Mouse (Mus musculus) hindbrain, postnatal 0 days (tissue): Measurements from ENCODE around the gene Ints1. TPM values are rescaled to one million over a fixed set of nuclear protein-coding genes. Genes with fewer than 3 reads are reported as not detected.

ENCODE experiments used
- ATAC-seq: fragments of 200-750 bp; cut with Nextera tagmentation; 2 replicates; pipeline ENCODE4 v1.8.0; 2017; ENCODE audit warnings: mild to moderate bottlenecking, moderate TSS enrichment, moderate library complexity
- DNase-seq: peaks from one replicate; pipeline ENCODE4 v3.0.0-alpha.2; 2015; ENCODE audit warnings: low spot score
- H3K27ac ChIP-seq: fragments of 300-500 bp; sonication (generic); 2 replicates; pipeline ENCODE4 v1.5.1; 2014; ENCODE audit warnings: mild to moderate bottlenecking
- H3K27me3 ChIP-seq: fragments of 300-500 bp; sonication (generic); 2 replicates; pipeline ENCODE4 v1.6.1; 2014; ENCODE audit warnings: low read length, mixed read lengths; ENCODE audit not compliant: insufficient read depth
- H3K36me3 ChIP-seq: fragments of 300-500 bp; sonication (generic); 2 replicates; pipeline ENCODE4 v1.6.1; 2014; ENCODE audit warnings: low read length, mixed read lengths; ENCODE audit not compliant: insufficient read depth
- H3K4me1 ChIP-seq: fragments of 300-500 bp; sonication (generic); 2 replicates; pipeline ENCODE4 v1.6.1; 2014; ENCODE audit warnings: antibody characterized with exemption, low read length, mixed read lengths; ENCODE audit not compliant: insufficient read depth
- H3K4me2 ChIP-seq: fragments of 300-500 bp; sonication (generic); 2 replicates; pipeline ENCODE4 v1.6.1; 2014; ENCODE audit warnings: low read depth, mild to moderate bottlenecking, low read length, moderate library complexity, mixed read lengths
- H3K4me3 ChIP-seq: fragments of 300-500 bp; sonication (generic); 2 replicates; pipeline ENCODE4 v1.5.1; 2014; ENCODE audit warnings: low read length
- H3K9ac ChIP-seq: fragments of 300-500 bp; sonication (generic); replicated peaks from 2 replicates; pipeline ENCODE4 v1.6.1; 2014; ENCODE audit warnings: mild to moderate bottlenecking, low read length, moderate library complexity, mixed read lengths
- H3K9me3 ChIP-seq: fragments of 300-500 bp; sonication (generic); 2 replicates; pipeline ENCODE4 v1.6.1; 2016; ENCODE audit warnings: low read length, mixed read lengths
- CTCF ChIP-seq: IDR thresholded peaks from 2 replicates; pipeline ENCODE4 v1.5.1; 2016; ENCODE audit warnings: antibody characterized with exemption, control low read depth, low read depth
- whole genome bisulfite sequencing: fragments of 180-500 bp; shearing (Covaris S2); extraction: QIAGEN DNeasy Blood & Tissue Kit; methylation state at CpG from one replicate; pipeline ENCODE4 v1.1.7; 2014; 5-methylcytosine and 5-hydroxymethylcytosine counted together
- polyA plus RNA-seq: library from polyadenylated mRNA; unstranded; fragments of >200 nt; fragmentation: Nextera tagmentation; extraction: Ambion mirVana; gene quantifications from 2 replicates; pipeline ENCODE4 v1.2.1, GENCODE M21; 2015
- total RNA-seq: library from RNA; depleted of rRNA; stranded (reverse); fragments of >200 nt; gene quantifications from 2 replicates; pipeline ENCODE4 v1.2.3, GENCODE M21; 2014

The Ints1 gene
- total and polyA plus RNA-seq, 2 experiments from 2014 or later, result 23.2 to 158 TPM

- no peaks in the 10 kb centered on the region for H3K36me3 ChIP-seq
- no peak overlapping the region for H3K9ac ChIP-seq
- H3K9me3 ChIP-seq, result no peaks in the 10 kb centered on the region
- ATAC-seq, result no peak
- TF ChIP-seq CTCF, result no peak
- H3K4me1 ChIP-seq, result no peaks in the 10 kb centered on the region
- no peak overlapping the region for H3K4me2 ChIP-seq
- no peak overlapping the region for H3K27ac ChIP-seq
- H3K4me3 ChIP-seq, result no peak overlapping the region
- 75% methylated on average over 14 of the region's 15 CpGs for WGBS
- no peaks in the 10 kb centered on the region; the same call in 1 of the 2 replicates for H3K27me3 ChIP-seq
- DNase-seq, result no peak
Observed at GRCm38 (mm10) chr5:139811677-139812397, 36.4 kb upstream of the Ints1 start.

- no peaks in the 10 kb centered on the region for H3K36me3 ChIP-seq
- no peak overlapping the region for H3K4me2 ChIP-seq
- no peak overlapping the region for H3K27ac ChIP-seq
- no peak overlapping the region for H3K4me3 ChIP-seq
- DNase-seq (no peak), ATAC-seq (no peak)
- no peaks in the 10 kb centered on the region; the same call in 1 of the 2 replicates for H3K27me3 ChIP-seq
- no peaks in the 10 kb centered on the region for H3K9me3 ChIP-seq
- H3K9ac ChIP-seq, result no peak overlapping the region
- no peaks in the 10 kb centered on the region for H3K4me1 ChIP-seq
- 69% methylated on average over 4 of the region's 4 CpGs for WGBS
- TF ChIP-seq CTCF, result peak; percentile 34; the same call in 1 of the 2 replicates
Observed at GRCm38 (mm10) chr5:139809397-139809796, 33.9 kb upstream of the Ints1 start.

DNA sequence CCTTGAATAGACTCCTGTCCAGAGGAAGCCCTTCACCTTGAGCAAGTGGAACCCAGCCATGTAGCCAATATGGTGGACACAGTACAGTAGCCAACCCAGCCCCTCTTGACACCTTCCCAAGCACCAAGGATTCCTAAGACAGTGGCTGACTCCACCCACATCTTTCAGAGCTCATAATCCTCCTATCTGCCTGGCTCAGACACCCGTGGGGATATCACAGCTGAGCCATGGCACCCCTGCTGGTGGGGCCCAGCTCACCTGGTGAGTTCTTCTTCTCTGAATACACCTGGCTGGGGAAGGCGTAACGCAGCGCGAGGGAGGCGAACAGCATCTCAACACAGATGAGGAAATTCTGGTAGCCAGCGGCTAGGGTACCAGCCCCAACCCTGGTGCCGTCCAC lies 30.4 kb upstream of the Ints1 start:
- WGBS, result 88% methylated on average over 8 of the region's 8 CpGs
- H3K4me2 ChIP-seq, result no peak overlapping the region

DNA sequence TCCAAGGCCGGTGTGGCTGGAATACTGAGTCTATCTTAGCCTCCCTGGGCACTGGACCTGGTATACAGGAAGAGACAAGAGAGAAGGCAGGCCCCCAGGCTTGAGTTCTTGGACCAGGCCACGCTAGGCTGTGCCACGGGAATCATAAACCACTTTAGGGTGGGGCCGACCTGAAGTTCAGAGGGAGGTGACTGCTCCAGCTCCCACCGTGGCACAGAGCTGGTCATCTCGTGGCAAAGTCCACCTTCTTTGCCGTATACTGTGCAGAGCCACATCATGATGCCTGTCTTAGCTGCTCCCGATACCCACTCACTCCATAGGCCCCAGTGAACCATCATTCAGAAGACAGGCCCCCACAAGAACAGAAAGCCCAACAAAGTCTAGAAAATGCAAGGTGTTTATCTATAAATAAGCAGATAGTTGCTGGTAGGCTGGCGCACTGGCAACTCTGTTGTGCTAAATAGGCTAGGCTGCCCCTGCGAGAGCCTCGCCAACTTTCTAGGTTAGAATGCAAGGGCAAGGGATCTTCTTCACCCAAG lies 29.2 kb upstream of the Ints1 start:
- H3K9ac ChIP-seq, result no peak overlapping the region
- no peaks in the 10 kb centered on the region for H3K27me3 ChIP-seq
- H3K9me3 ChIP-seq, result no peaks in the 10 kb centered on the region
- no peak overlapping the region for H3K27ac ChIP-seq
- TF ChIP-seq CTCF, result no peak
- H3K4me1 ChIP-seq, result no peaks in the 10 kb centered on the region
- DNase-seq, result no peak
- H3K4me2 ChIP-seq, result no peak overlapping the region
- WGBS, result 92% methylated on average over 11 of the region's 11 CpGs
- H3K36me3 ChIP-seq, result peaks cover 15% of the 10 kb centered on the region; the same call in 1 of the 2 replicates
- H3K4me3 ChIP-seq, result no peak overlapping the region
- no peak for ATAC-seq

More for the DNA sequence above, 30.4 kb upstream of the Ints1 start:
- Histone ChIP-seq H3K27ac (no peak overlapping the region), H3K4me3 (no peak overlapping the region), H3K4me1 (no peaks in the 10 kb centered on the region), H3K9ac (no peak overlapping the region), H3K36me3 (0 out of 2 replicates have a peak, but pooled peaks cover 3% of the 10 kb centered on the region), H3K9me3 (no peaks in the 10 kb centered on the region), H3K27me3 (no peaks in the 10 kb centered on the region)
- DNase-seq, result no peak
- TF ChIP-seq CTCF, result no peak
- ATAC-seq, result no peak

GRCm38 (mm10) chr5:139804107-139804551 lies 28.7 kb upstream of the Ints1 start:
- peaks cover 16% of the 10 kb centered on the region; the same call in 1 of the 2 replicates for H3K36me3 ChIP-seq

DNA sequence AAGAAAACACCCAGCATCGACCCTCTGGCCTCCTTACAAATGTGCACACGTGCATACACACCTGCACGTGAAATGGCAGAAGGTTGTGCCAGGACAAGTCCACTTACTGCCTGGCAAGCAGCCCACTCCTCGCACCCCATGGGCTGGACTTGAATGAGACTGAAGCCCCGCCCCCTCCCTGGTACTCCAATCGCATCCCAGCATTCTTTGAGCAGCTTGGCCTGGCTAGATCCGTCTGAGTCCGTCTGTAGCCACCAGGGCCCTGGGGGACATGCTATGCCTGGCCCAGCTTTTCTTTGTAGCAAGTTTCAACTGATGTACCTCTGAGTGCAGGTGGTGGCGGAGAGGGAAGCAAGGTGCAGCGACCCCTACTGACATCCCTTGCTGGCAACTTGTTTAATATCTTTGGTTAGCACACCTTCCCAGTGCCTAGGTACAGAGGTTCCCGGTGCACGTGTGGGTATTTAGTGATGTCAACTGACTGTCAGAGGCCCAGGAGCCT lies 28.2 kb upstream of the Ints1 start:
- H3K9ac ChIP-seq, result no peak overlapping the region
- no peak overlapping the region for H3K27ac ChIP-seq
- H3K27me3 ChIP-seq, result no peaks in the 10 kb centered on the region
- peak; percentile 48 for TF ChIP-seq CTCF
- peak; percentile 53 for ATAC-seq
- peaks cover 16% of the 10 kb centered on the region; the same call in 1 of the 2 replicates for H3K36me3 ChIP-seq
- no peaks in the 10 kb centered on the region for H3K9me3 ChIP-seq
- H3K4me3 ChIP-seq, result no peak overlapping the region
- H3K4me2 ChIP-seq, result no peak overlapping the region
- 7% methylated on average over 12 of the region's 12 CpGs for WGBS
- peak; percentile 66 for DNase-seq
- H3K4me1 ChIP-seq, result peaks cover 7% of the 10 kb centered on the region

More at GRCm38 (mm10) chr5:139804107-139804551, 28.7 kb upstream of the Ints1 start:
- ATAC-seq (no peak; the same call in 1 of the 2 replicates), DNase-seq (no peak)
- no peak overlapping the region for H3K4me3 ChIP-seq
- H3K9ac ChIP-seq, result no peak overlapping the region
- no peak; the same call in none of the 2 replicates for TF ChIP-seq CTCF
- 11% methylated on average over 6 of the region's 6 CpGs for WGBS
- no peaks in the 10 kb centered on the region for H3K27me3 ChIP-seq
- peaks cover 3% of the 10 kb centered on the region; the same call in 1 of the 2 replicates for H3K4me1 ChIP-seq
- H3K9me3 ChIP-seq, result no peaks in the 10 kb centered on the region
- no peak overlapping the region for H3K4me2 ChIP-seq
- H3K27ac ChIP-seq, result no peak overlapping the region
